Mouse (Mus musculus) thymus, postnatal 25 days (tissue): ENCODE data around the gene Nhp2.
A peak's percentile ranks its signal among the peaks of the same experiment; 100 is the strongest.

ENCODE experiments used
- DNase-seq: peaks from one replicate; pipeline ENCODE4 v3.0.0; 2022

The Nhp2 gene

GRCm38 (mm10) chr11:51619409-51620060, at the start of gene Nhp2:
TSS of gene Nhp2 (plus strand) at chr11:51619735.
- DNase-seq = peak; percentile 87

DNA sequence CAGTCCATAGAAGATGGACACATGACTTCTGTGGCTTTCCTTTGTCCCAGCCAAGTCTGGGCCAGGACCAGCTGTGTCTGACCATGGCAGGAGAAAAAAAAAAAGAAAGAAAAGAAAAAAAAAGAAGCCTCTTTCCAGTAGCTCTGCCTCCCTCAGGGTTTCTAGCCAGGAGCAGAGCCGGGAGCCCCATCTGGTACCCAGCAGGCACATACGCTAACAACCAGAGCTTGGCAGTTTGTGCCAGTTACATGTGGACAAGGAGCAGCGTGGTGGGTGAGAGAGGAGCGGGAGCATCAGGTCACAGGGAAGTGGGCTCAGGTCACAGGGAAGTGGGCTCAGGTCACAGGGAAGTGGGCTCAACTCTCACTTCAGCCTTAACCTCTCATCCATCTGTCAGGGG, 43.1 kb upstream of the Nhp2 start:
- DNase-seq = no peak

DNA sequence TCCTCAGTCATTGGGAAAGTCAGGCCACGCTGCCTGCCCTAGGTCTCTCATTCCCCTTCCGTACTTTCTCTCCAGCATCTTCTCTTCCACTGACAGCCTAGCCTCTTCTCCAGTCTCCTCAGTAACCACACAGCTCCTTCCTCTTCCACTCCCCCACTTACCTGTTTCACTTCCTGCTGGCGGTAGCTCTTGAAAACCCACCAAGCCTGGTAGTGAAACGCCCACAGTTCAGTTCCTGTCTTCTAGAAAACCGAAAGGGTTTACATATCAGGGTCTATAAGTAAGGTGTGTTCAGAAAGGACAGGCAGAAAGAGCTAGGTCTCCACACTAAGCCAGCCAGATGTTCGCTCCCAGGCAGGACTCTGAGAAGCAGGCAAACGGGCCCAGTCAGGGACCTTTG, 41.9 kb upstream of the Nhp2 start:
- DNase-seq = peak; percentile 52

DNA sequence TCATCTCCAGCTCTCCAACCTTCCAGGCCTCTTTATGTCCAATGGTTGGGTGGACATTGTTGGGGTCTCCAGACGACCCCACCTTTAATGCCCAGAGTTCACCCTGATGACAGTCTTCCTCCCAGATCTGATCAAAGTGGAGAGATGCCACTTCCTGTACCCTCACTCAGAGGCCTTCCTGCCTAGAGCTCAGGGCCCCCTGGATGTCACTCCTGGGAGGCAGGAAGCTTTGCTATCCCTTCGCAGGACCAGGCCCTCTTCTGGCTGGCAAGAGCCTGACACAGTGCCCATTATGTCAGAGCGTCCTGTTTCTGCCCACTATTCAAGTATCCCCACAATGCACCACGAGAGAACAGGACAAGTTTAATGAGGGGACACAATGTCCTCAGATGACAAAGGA, 40.5 kb upstream of the Nhp2 start:
- DNase-seq = peak; percentile 50

DNA sequence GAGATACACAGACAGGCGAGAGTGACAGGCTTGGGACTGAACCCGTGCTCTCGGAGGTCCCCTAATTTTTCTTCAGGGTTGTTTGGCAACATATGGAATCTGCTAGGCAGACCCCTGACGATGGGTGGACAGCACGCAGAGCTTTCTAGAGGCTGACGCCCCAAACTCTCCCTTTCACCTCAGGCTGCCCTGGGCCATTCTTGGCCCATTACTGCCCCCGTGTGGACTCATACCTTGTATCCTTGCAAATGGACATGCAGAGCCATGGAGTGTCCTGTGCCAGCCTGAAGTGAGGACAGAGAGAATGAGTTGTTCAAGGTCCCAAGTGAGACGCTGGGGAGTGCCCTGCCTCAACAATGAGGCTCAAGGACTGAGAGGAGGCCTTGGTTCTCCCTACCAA, 36.8 kb upstream of the Nhp2 start:
- peak; percentile 72 for DNase-seq

GRCm38 (mm10) chr11:51584057-51584430, 35.5 kb upstream of the Nhp2 start:
- no peak for DNase-seq

DNA sequence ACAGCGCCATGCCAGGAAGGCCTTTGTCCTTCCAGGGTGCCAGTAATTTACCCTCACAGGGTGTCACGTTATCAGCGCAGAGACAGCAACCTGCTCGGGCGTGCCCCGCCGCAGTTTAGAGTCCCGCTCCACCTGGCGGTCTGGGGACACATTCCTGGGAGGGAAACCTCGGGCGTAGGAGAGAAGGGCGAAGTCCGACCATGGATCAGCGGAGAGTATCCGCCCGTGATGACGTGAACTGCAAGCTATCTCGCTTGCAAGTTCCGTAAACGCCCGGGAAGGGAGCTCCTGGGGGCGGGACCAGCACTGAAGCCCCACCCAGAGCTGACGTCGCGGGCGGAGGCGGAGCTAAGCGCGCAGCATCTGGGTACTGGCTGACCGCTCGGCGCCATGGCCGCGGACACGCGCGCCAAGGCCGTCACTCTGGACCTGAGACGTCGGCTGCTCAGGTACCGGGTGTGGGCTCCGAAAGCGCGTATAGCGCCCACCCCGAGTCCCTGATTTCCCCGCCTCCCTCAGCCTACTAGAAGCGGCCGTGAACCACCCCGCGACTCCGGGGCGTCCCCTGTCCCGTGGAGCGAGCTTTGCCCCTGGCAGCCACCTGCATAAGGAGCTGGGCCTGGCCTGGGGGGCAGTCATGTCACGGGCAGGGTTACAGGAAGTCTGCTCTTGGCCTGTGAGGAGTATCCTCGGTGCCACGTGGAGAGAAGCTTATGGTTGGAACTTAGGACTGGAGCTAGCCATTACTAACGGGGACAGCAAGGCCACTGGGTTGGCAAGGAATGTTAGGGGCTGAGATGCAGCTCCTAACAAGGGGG, 34.9 kb upstream of the Nhp2 start, which contains the start of gene Phykpl:
Gene Phykpl (plus strand): TSS at position 327 of the 818 bp plus-strand sequence.
- peak; percentile 97 for DNase-seq

GRCm38 (mm10) chr11:51585608-51586252, 33.8 kb upstream of the Nhp2 start:
- DNase-seq = no peak

GRCm38 (mm10) chr11:51586411-51586810, 33.1 kb upstream of the Nhp2 start:
- DNase-seq = no peak

GRCm38 (mm10) chr11:51587059-51587458, 32.5 kb upstream of the Nhp2 start:
- no peak for DNase-seq

DNA sequence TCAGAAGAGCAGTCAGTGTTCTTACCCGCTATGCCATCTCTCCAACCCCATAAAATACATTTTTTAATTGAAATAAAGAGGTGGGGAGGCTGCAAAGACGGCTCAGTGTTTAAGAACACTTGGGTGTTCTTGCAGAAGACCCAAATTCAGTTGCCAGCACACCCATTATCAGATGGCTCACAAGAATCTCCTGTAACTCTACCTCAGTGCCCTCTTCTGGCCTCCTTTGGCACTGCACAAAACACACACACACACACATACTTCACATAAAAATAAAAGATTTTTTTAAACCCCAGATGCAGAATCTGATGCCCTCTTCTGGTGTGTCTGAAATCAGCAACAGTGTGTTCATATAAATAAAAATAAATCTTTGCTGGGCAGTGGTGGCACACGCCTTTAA, 30.7 kb upstream of the Nhp2 start:
- no peak for DNase-seq

DNA sequence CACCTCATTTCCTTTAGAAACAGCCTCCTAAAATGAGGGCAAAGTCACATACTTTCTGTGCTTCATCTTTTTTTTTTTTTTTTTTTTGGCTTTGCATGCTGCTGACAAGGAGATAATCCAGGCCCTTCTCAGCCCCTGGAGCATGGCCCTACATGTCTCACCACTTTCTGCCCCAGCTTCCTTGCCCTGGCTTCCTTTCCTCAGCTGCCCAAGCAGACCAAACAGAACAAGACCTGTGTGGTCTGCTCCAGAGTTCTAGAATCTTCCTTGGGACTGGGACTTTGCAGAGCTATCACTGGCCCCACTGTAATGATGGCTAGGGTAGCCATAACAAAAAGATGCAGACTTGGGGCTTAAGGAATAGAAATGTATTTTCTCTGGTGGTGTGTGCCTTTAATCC, 29.5 kb upstream of the Nhp2 start:
- DNase-seq = no peak

DNA sequence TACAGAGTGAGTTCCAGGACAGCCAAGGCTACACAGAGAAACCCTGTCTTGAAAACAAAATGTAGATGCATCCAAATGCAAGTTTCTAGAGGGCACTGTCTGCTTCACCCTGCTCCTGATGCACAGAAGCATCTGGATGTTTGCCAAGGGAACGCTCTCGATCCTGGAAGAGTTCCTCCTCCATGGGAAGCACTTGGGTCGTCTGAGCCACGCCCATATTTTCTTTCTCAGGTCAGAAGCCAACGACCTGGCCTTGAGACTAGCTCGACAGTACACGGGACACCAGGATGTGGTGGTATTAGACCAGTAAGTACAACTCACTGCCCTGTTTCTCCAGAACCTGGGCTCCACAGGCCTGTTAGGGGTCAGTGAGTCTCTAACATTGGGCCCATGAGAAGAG, 28.4 kb upstream of the Nhp2 start:
- DNase-seq = no peak

- DNase-seq = no peak
These were observed 27.6 kb upstream of the Nhp2 start for GRCm38 (mm10) chr11:51591915-51592314.

DNA sequence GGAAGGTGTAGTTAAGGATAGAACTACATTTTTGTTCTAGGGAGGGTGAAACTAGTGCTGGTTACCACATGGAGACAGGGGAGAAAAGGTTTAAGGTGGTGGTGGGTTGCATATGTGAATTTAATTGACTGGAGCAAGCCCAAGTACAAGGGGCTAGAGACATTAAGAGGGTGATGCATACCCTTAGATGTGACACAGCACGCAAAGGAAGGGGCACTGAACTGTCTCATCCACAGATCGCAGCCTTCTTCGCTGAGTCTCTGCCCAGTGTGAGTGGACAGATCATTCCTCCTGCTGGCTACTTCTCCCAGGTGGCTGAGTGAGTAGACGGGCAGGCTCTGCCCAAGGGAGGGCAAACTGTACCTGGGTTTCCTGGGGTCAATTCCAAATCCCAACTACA, 26.2 kb upstream of the Nhp2 start:
- DNase-seq = no peak

GRCm38 (mm10) chr11:51593849-51594248, 25.7 kb upstream of the Nhp2 start:
- no peak for DNase-seq

GRCm38 (mm10) chr11:51594715-51595350, 24.7 kb upstream of the Nhp2 start:
- no peak for DNase-seq

- DNase-seq = no peak
These were observed 24.0 kb upstream of the Nhp2 start for GRCm38 (mm10) chr11:51595459-51596083.

GRCm38 (mm10) chr11:51597553-51597952, 22.0 kb upstream of the Nhp2 start:
- DNase-seq = no peak

DNA sequence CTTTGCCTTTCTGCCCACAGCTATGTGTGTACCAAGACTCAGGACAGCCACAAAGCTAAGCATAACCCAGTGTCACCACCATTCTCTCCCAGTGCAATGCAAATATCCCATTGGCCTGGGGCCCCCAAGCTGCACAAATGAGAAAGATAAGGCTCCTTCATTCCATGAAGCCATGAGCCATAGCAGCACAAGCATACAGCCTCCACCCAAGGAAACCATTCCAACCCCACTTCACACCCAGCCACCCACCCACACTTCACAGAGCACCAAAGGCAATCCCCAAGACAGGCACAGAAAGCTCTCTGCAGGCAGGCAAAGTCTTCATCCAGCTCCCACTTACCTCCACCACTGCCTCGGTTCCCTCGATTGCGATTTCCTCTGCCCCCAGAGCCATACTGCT, 17.3 kb upstream of the Nhp2 start:
- DNase-seq = no peak

GRCm38 (mm10) chr11:51605602-51606446, 13.7 kb upstream of the Nhp2 start:
- peak; percentile 89 for DNase-seq
